In genomic region chr11:17212141-17212495, GRCm38 (mm10) we compare ENCODE assay signal across 8 mouse cellular contexts. TPM values are rescaled to one million over a fixed set of nuclear protein-coding genes. Genes with fewer than 3 reads are reported as not detected.
DNase-seq lines count a peak whose midpoint lies in the region; ATAC-seq and TF ChIP-seq lines count a peak whose summit lies in the region.

No protein-coding gene starts in this region.

- peaks cover 18% of the 10 kb centered on the region; the same call in 1 of the 2 replicates for H3K36me3 ChIP-seq in lung, embryonic 14.5 days (ENCODE audit: insufficient read depth)
- peaks cover 2% of the 10 kb centered on the region; the same call in 1 of the 2 replicates for H3K36me3 ChIP-seq in intestine, postnatal 0 days (ENCODE audit: control insufficient read depth, insufficient read depth)

- peak; percentile 61; the same call in 1 of the 2 replicates for TF ChIP-seq POLR2A in cortical plate, adult 2 months (IDR thresholded peaks at IDR 0.05; ENCODE audit: extremely low read depth, insufficient read depth, low read length)

- ATAC-seq in lung, embryonic 14.5 days (ENCODE audit: insufficient read depth): peak; percentile 7; the same call in 1 of the 2 replicates
- ATAC-seq in intestine, postnatal 0 days: no peak; the same call in 1 of the 2 replicates
- ATAC-seq in monocyte, adult 5-6 weeks (replicated peaks; ENCODE audit: insufficient number of reproducible peaks, low FRiP score, low TSS enrichment, poor library complexity, severe bottlenecking): peak; percentile 4; the same call in 1 of the 2 replicates

- peak overlapping the region; percentile 86 for H3K27ac ChIP-seq in lung, embryonic 14.5 days (ENCODE audit: low read depth)
- no peak overlapping the region for H3K27ac ChIP-seq in cortical plate, adult 2 months (ENCODE audit: insufficient read depth, low read length)
- H3K27ac ChIP-seq in intestine, postnatal 0 days (ENCODE audit: low read depth, low read length): 0 out of 2 replicates have a peak overlapping the region, but pooled peaks have one; percentile 72

- H3K4me2 ChIP-seq in lung, embryonic 14.5 days: peak overlapping the region; percentile 72
- H3K4me2 ChIP-seq in intestine, postnatal 0 days (replicated peaks; ENCODE audit: low read depth): peak overlapping the region; percentile 71

- no peak for TF ChIP-seq CTCF in lung, embryonic 14.5 days (IDR thresholded peaks at IDR 0.05; ENCODE audit: low read depth)
- TF ChIP-seq CTCF in cortical plate, adult 2 months (IDR thresholded peaks at IDR 0.05; ENCODE audit: extremely low read depth, insufficient read depth, low read length): no peak
- no peak for TF ChIP-seq CTCF in intestine, postnatal 0 days (IDR thresholded peaks at IDR 0.05; ENCODE audit: low read depth)

- H3K4me1 ChIP-seq in lung, embryonic 14.5 days (ENCODE audit: insufficient read depth): no peaks in the 10 kb centered on the region
- no peaks in the 10 kb centered on the region; the same call in 1 of the 2 replicates for H3K4me1 ChIP-seq in cortical plate, adult 2 months (ENCODE audit: control insufficient read depth, insufficient read depth, low read length)
- H3K4me1 ChIP-seq in intestine, postnatal 0 days (replicated peaks; ENCODE audit: control insufficient read depth, insufficient read depth, low read length): no peaks in the 10 kb centered on the region

- intact Hi-C loops in gastrocnemius, postnatal 14 days (cut with DNase I; ENCODE audit: low total_unique reads): loop anchor here (10.0 kb wide), 1 partner anchor 47 kb away; no protein-coding TSS in a partner anchor

- peak overlapping the region; percentile 80 for H3K9ac ChIP-seq in lung, embryonic 14.5 days
- peak overlapping the region; percentile 63 for H3K9ac ChIP-seq in intestine, postnatal 0 days (ENCODE audit: low read depth, low read length)

- H3K27me3 ChIP-seq in lung, embryonic 14.5 days (ENCODE audit: insufficient read depth, low read length): no peaks in the 10 kb centered on the region
- no peaks in the 10 kb centered on the region for H3K27me3 ChIP-seq in intestine, postnatal 0 days (replicated peaks; ENCODE audit: control insufficient read depth, insufficient read depth, low read length)

- no peaks in the 10 kb centered on the region for H3K9me3 ChIP-seq in lung, embryonic 14.5 days (ENCODE audit: low read depth, low read length)
- H3K9me3 ChIP-seq in intestine, postnatal 0 days (ENCODE audit: control insufficient read depth): no peaks in the 10 kb centered on the region

- DNase-seq in lung, embryonic 14.5 days: no peak
- DNase-seq in lung, postnatal 4 days: no peak
- DNase-seq in urinary bladder, postnatal 10 days (ENCODE audit: low spot score): no peak
- DNase-seq in gastrocnemius, postnatal 14 days: no peak
- no peak for DNase-seq in ovary, adult 18-20 months (ENCODE audit: low spot score)

- under 1% methylated on average over 10 of the region's 10 CpGs for WGBS in lung, embryonic 14.5 days
- under 1% methylated on average over 10 of the region's 10 CpGs for WGBS in intestine, postnatal 0 days

- H3K4me3 ChIP-seq in lung, embryonic 14.5 days (ENCODE audit: low read depth, low read length): peak overlapping the region; percentile 84
- H3K4me3 ChIP-seq in cortical plate, adult 2 months (ENCODE audit: insufficient read depth, low read length): peak overlapping the region; percentile 42
- H3K4me3 ChIP-seq in intestine, postnatal 0 days (ENCODE audit: low read depth, low read length): peak overlapping the region; percentile 75

RNA-seq across cellular contexts. Expression of gene Pno1, which starts 0.8 kb away (rescaled TPM):
- polyA plus RNA-seq in lung, embryonic 14.5 days (2014; fragmentation: Nextera tagmentation; extraction: Ambion mirVana): 79.1 and 84.1 TPM in 2 replicates
- 13.5 and 13.7 TPM in 2 replicates for polyA plus RNA-seq in cortical plate, adult 2 months (2012; rRNA removed)
- 46.6 and 54.1 TPM in 2 replicates for polyA plus RNA-seq in intestine, postnatal 0 days (2015; fragmentation: Nextera tagmentation; extraction: Ambion mirVana)
- total RNA-seq in monocyte, adult 5-6 weeks (2017): 39.8 to 46.5 TPM (median 44.2 TPM) in 3 replicates
- total RNA-seq in gastrocnemius, postnatal 14 days (2021): 10 to 100 TPM; 43.3 to 45.4 TPM

RNA-seq across cellular contexts. Expression of gene Wdr92, which starts 30.2 kb away (rescaled TPM):
- polyA plus RNA-seq in lung, embryonic 14.5 days (2014; fragmentation: Nextera tagmentation; extraction: Ambion mirVana): 23.4 and 24.8 TPM in 2 replicates
- polyA plus RNA-seq in cortical plate, adult 2 months (2012; rRNA removed): 6.7 and 7.7 TPM in 2 replicates
- polyA plus RNA-seq in intestine, postnatal 0 days (2015; fragmentation: Nextera tagmentation; extraction: Ambion mirVana): 10.9 and 11.7 TPM in 2 replicates
- total RNA-seq in monocyte, adult 5-6 weeks (2017): 4.7 to 20.4 TPM (median 6.3 TPM) in 3 replicates
- total RNA-seq in gastrocnemius, postnatal 14 days (2021): 1 to 10 TPM; 5.0 to 6.6 TPM

RNA-seq across cellular contexts. Expression of gene C1d, which starts 45.3 kb away (rescaled TPM):
- polyA plus RNA-seq in lung, embryonic 14.5 days (2014; fragmentation: Nextera tagmentation; extraction: Ambion mirVana): 95.2 and 116 TPM in 2 replicates
- 26.7 and 34.0 TPM in 2 replicates for polyA plus RNA-seq in cortical plate, adult 2 months (2012; rRNA removed)
- polyA plus RNA-seq in intestine, postnatal 0 days (2015; fragmentation: Nextera tagmentation; extraction: Ambion mirVana): 101 and 106 TPM in 2 replicates
- total RNA-seq in monocyte, adult 5-6 weeks (2017): 66.2 to 97.7 TPM (median 67.1 TPM) in 3 replicates
- 10 to 100 TPM; 31.9 to 39.3 TPM for total RNA-seq in gastrocnemius, postnatal 14 days (2021)

RNA-seq across cellular contexts. Expression of gene Ppp3r1, which starts 53.1 kb away (rescaled TPM):
- 85.7 and 90.0 TPM in 2 replicates for polyA plus RNA-seq in lung, embryonic 14.5 days (2014; fragmentation: Nextera tagmentation; extraction: Ambion mirVana)
- polyA plus RNA-seq in cortical plate, adult 2 months (2012; rRNA removed): 506 and 535 TPM in 2 replicates
- polyA plus RNA-seq in intestine, postnatal 0 days (2015; fragmentation: Nextera tagmentation; extraction: Ambion mirVana): 78.6 and 87.0 TPM in 2 replicates
- 103 to 132 TPM (median 125 TPM) in 3 replicates for total RNA-seq in monocyte, adult 5-6 weeks (2017)
- 100 to 1,000 TPM; 164 to 178 TPM for total RNA-seq in gastrocnemius, postnatal 14 days (2021)
